Mouse (Mus musculus) cerebellum, adult 8-10 months (tissue): ENCODE measurements at regions not wholly inside any gene's neighbourhood (a gene's known extent, or its start where the extent isn't known, plus 50 kb on each side); places are given as distances from the start of the nearest gene placed in this dataset.

Experiments used
- DNase-seq: peaks from one replicate; pipeline ENCODE4 v3.0.0; 2022

- DNase-seq: no peak
These were observed 64.2 kb upstream of the Irx3 start for GRCm38 (mm10) chr8:91866076-91866475.

GRCm38 (mm10) chr8:91865361-91865760 lies 63.5 kb upstream of the Irx3 start:
- DNase-seq: no peak

DNA sequence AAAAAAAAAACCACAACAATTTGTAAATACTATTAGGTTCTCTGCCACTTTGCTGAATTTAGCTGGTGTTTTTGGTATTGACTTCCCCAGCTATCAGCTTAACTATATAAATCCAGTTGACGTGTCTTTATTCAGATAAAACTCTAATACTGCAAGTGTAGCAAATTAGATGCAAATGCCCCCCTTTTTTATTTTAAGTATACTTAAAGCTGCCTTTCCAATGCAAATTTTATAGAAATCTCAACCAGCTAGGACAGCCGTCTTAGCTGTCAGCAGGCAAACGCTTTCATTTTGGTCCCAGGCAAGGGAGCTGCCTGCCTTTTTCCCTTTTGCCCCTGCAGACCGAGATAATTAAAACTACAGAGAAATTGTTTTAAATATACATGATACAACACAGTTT lies 61.6 kb upstream of the Irx3 start:
- DNase-seq: no peak

GRCm38 (mm10) chr8:91855881-91856280 lies 54.0 kb upstream of the Irx3 start:
- no peak for DNase-seq

- DNase-seq: no peak
These were observed 52.5 kb upstream of the Irx3 start for GRCm38 (mm10) chr8:91854369-91854768.

DNA sequence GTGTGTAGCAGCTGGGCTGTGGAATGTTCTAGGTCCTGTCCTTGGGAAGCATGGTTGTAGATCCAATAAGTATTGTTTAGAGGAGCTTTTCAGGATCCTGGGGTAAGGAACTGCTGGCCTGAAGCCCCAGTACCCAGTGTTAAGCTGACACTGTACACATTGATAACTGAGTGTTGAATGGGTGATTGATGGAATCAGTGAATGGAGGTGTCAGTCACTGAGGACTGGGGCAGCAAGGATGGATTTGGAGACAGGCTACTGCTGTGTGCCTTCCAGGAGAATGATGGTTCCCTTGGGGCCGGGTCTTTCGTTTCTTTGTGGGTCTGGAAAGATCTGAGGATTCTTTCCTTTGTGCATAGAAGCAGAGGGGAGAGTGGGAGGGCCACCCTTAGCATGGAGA lies 51.9 kb upstream of the Irx3 start:
- DNase-seq: no peak

- no peak for DNase-seq
These were observed 51.5 kb upstream of the Irx3 start for GRCm38 (mm10) chr8:91853336-91853735.
